In genomic region chr13:49467585-49467984, GRCm38 (mm10) we compare ENCODE assay signal across 23 mouse cellular contexts. TPM values are rescaled to one million over a fixed set of nuclear protein-coding genes. Genes with fewer than 3 reads are reported as not detected.
DNase-seq lines count a peak whose midpoint lies in the region; ATAC-seq and TF ChIP-seq lines count a peak whose summit lies in the region.
"Had no signal": no experiment of that assay in that cellular context is flagged by ENCODE, and none has a peak within 500 bp of the region (broad histone marks: within the 10 kb centered on the region; RNA-seq: fewer than 3 reads in every experiment).

No protein-coding gene starts in this region.

- H3K4me3 ChIP-seq in hindbrain, embryonic 12.5 days: no peak overlapping the region
- H3K4me3 ChIP-seq in hindbrain, embryonic 14.5 days (replicated peaks; ENCODE audit: low read length): no peak overlapping the region
- no peak overlapping the region for H3K4me3 ChIP-seq in limb, embryonic 14.5 days (replicated peaks; ENCODE audit: low read length)
- H3K4me3 ChIP-seq: forebrain, embryonic 12.5 days; hindbrain, embryonic 15.5 days; midbrain, embryonic 10.5 days had no signal

- in situ Hi-C loops in Patski (cut with MboI; ENCODE audit: low pct_unique_long_range_greater_than_20kb): no loop called here

- WGBS in hindbrain, embryonic 12.5 days: 76% methylated on average over 2 of the region's 2 CpGs
- 77% methylated on average over 2 of the region's 2 CpGs for WGBS in hindbrain, embryonic 14.5 days
- 35% methylated on average over 2 of the region's 2 CpGs for WGBS in limb, embryonic 14.5 days

- POLR2A ChIA-PET in Patski (lab: Charles Lee): interaction anchor here (1.2 kb wide), 1 partner anchor 9 kb away, joined by 3 read pairs; no protein-coding TSS in a partner anchor

- TF ChIP-seq CTCF in Patski (IDR thresholded peaks at IDR 0.05): no peak

- intact Hi-C loops in left cerebral cortex, postnatal 10 days (cut with DNase I): no loop called here

- peak overlapping the region; percentile 61; the same call in 1 of the 2 replicates for H3K27ac ChIP-seq in hindbrain, embryonic 12.5 days
- H3K27ac ChIP-seq in hindbrain, embryonic 14.5 days: no peak overlapping the region
- H3K27ac ChIP-seq in limb, embryonic 14.5 days (replicated peaks; ENCODE audit: low read depth, low read length): peak overlapping the region; percentile 89
- H3K27ac ChIP-seq: forebrain, embryonic 12.5 days; hindbrain, embryonic 15.5 days; midbrain, embryonic 10.5 days had no signal

- H3K9me3 ChIP-seq in hindbrain, embryonic 12.5 days (replicated peaks): no peaks in the 10 kb centered on the region
- H3K9me3 ChIP-seq in hindbrain, embryonic 14.5 days (ENCODE audit: control insufficient read depth, low read length): no peaks in the 10 kb centered on the region
- no peaks in the 10 kb centered on the region for H3K9me3 ChIP-seq in limb, embryonic 14.5 days (ENCODE audit: control insufficient read depth, low read length)
- H3K9me3 ChIP-seq: forebrain, embryonic 12.5 days; G1E; hindbrain, embryonic 15.5 days; midbrain, embryonic 10.5 days had no signal

- no peak for TF ChIP-seq POLR2A in limb, embryonic 14.5 days (IDR thresholded peaks at IDR 0.05; ENCODE audit: borderline replicate concordance, extremely low read depth, insufficient read depth, insufficient read length)

- H3K4me1 ChIP-seq in hindbrain, embryonic 12.5 days: peaks cover 3% of the 10 kb centered on the region; the same call in 1 of the 2 replicates
- H3K4me1 ChIP-seq in hindbrain, embryonic 14.5 days (replicated peaks; ENCODE audit: control insufficient read depth, insufficient read depth, low read length): no peaks in the 10 kb centered on the region
- peaks cover 28% of the 10 kb centered on the region for H3K4me1 ChIP-seq in limb, embryonic 14.5 days (ENCODE audit: control insufficient read depth, insufficient read depth, low read length)
- H3K4me1 ChIP-seq: forebrain, embryonic 12.5 days; hindbrain, embryonic 15.5 days had no signal

- no peak overlapping the region for H3K9ac ChIP-seq in hindbrain, embryonic 12.5 days
- H3K9ac ChIP-seq in hindbrain, embryonic 14.5 days: no peak overlapping the region
- H3K9ac ChIP-seq in limb, embryonic 14.5 days (ENCODE audit: low read depth, low read length, severe bottlenecking): no peak overlapping the region
- H3K9ac ChIP-seq: forebrain, embryonic 12.5 days; hindbrain, embryonic 15.5 days; liver, postnatal 0 days had no signal

- 0 out of 2 replicates have a peak, but pooled peaks have one; percentile 35 for ATAC-seq in hindbrain, embryonic 12.5 days (ENCODE audit: low FRiP score)
- no peak for ATAC-seq in hindbrain, embryonic 14.5 days (ENCODE audit: low FRiP score)
- ATAC-seq in Patski: peak; percentile 67
- ATAC-seq in limb, embryonic 14.5 days (ENCODE audit: low FRiP score, low read depth): peak; percentile 50; the same call in 1 of the 2 replicates
- ATAC-seq: liver, postnatal 0 days had no signal

- peaks cover 26% of the 10 kb centered on the region for H3K36me3 ChIP-seq in hindbrain, embryonic 12.5 days
- H3K36me3 ChIP-seq in hindbrain, embryonic 14.5 days (replicated peaks; ENCODE audit: control insufficient read depth, insufficient read depth): peaks cover 31% of the 10 kb centered on the region
- H3K36me3 ChIP-seq in limb, embryonic 14.5 days (ENCODE audit: control insufficient read depth, insufficient read depth, low read length): peaks cover 9% of the 10 kb centered on the region

- CTCF ChIA-PET in Patski (lab: Charles Lee): interaction anchor here (1.7 to 3.9 kb wide), 2 partner anchors 8 to 11 kb away, joined by 6 to 21 read pairs; no protein-coding TSS in a partner anchor

- DNase-seq in hindbrain, embryonic 14.5 days (ENCODE audit: low spot score): no peak
- DNase-seq in Patski (ENCODE audit: low read depth, low spot score) (no peak), adipocyte (ENCODE audit: low spot score) (no peak)
- DNase-seq in embryo, embryonic 9.5 days (ENCODE audit: extremely low spot score): peak; percentile 6
- peak; percentile 34 for DNase-seq in limb, embryonic 14.5 days (ENCODE audit: low spot score)
- no peak for DNase-seq in left cerebral cortex, postnatal 10 days (ENCODE audit: extremely low spot score in 1 of 2, low spot score in 2 of 2)
- no peak for DNase-seq in urinary bladder, postnatal 4 days (ENCODE audit: low spot score in 2 of 2)
- DNase-seq: cerebellum, adult 11 months; cerebellum, postnatal 14 days; gastrocnemius, postnatal 25 days; kidney, adult 2 months; kidney, postnatal 36 days; layer of hippocampus, postnatal 36 days; left cerebral cortex, postnatal 4 days; liver, postnatal 0 days; thymus, postnatal 4 days had no signal

- H3K4me2 ChIP-seq in hindbrain, embryonic 12.5 days (replicated peaks): no peak overlapping the region
- no peak overlapping the region for H3K4me2 ChIP-seq in hindbrain, embryonic 14.5 days (replicated peaks)
- no peak overlapping the region for H3K4me2 ChIP-seq in limb, embryonic 14.5 days (replicated peaks; ENCODE audit: low read depth, low read length, severe bottlenecking)
- H3K4me2 ChIP-seq: forebrain, embryonic 12.5 days; hindbrain, embryonic 15.5 days had no signal

- H3K27me3 ChIP-seq in hindbrain, embryonic 12.5 days: no peaks in the 10 kb centered on the region
- H3K27me3 ChIP-seq in hindbrain, embryonic 14.5 days (ENCODE audit: control insufficient read depth, insufficient read depth, low read length): no peaks in the 10 kb centered on the region
- H3K27me3 ChIP-seq in Patski: no peaks in the 10 kb centered on the region
- no peaks in the 10 kb centered on the region for H3K27me3 ChIP-seq in limb, embryonic 14.5 days (ENCODE audit: control insufficient read depth, insufficient read depth, low read length)
- H3K27me3 ChIP-seq: forebrain, embryonic 12.5 days; hindbrain, embryonic 15.5 days had no signal

RNA-seq across cellular contexts. Expression of gene Tes3-ps, which starts 25.5 kb away (rescaled TPM):
- polyA plus RNA-seq in hindbrain, embryonic 12.5 days (2016; fragmentation: Nextera tagmentation; extraction: Ambion mirVana): 0.79 and 1.3 TPM in 2 replicates
- 0.50 and 0.96 TPM in 2 replicates for polyA plus RNA-seq in hindbrain, embryonic 14.5 days (2014; fragmentation: Nextera tagmentation; extraction: Ambion mirVana)
- polyA plus RNA-seq in Patski (2021): 5.1 TPM
- polyA plus RNA-seq in limb, embryonic 14.5 days (2012; rRNA removed): 0.15 and 0.20 TPM in 2 replicates
- polyA plus RNA-seq in limb, embryonic 14.5 days (2014; fragmentation: Nextera tagmentation; extraction: Ambion mirVana): 0.58 and 0.91 TPM in 2 replicates
- total RNA-seq in left cerebral cortex, postnatal 10 days (2021): 1 to 10 TPM; 1.4 to 1.6 TPM
- polyA plus RNA-seq: kidney, adult 2 months had no signal

RNA-seq across cellular contexts. Expression of gene Ecm2, which starts 37.0 kb away (rescaled TPM):
- polyA plus RNA-seq in hindbrain, embryonic 12.5 days (2016; fragmentation: Nextera tagmentation; extraction: Ambion mirVana): 1.4 TPM in 2 replicates
- polyA plus RNA-seq in hindbrain, embryonic 14.5 days (2014; fragmentation: Nextera tagmentation; extraction: Ambion mirVana): 1.7 and 2.2 TPM in 2 replicates
- polyA plus RNA-seq in Patski (2021): 0.10 TPM
- 3.4 and 4.6 TPM in 2 replicates for polyA plus RNA-seq in limb, embryonic 14.5 days (2012; rRNA removed)
- polyA plus RNA-seq in limb, embryonic 14.5 days (2014; fragmentation: Nextera tagmentation; extraction: Ambion mirVana): 2.5 and 2.8 TPM in 2 replicates
- 1 to 10 TPM; 1.3 to 1.9 TPM for total RNA-seq in left cerebral cortex, postnatal 10 days (2021)
- total RNA-seq: monocyte, adult 5-6 weeks; neutrophil, adult 5-6 weeks had no signal

RNA-seq across cellular contexts. Expression of gene Ippk, which starts 46.5 kb away (rescaled TPM):
- 16.5 and 17.3 TPM in 2 replicates for polyA plus RNA-seq in hindbrain, embryonic 12.5 days (2016; fragmentation: Nextera tagmentation; extraction: Ambion mirVana)
- 13.4 and 13.7 TPM in 2 replicates for polyA plus RNA-seq in hindbrain, embryonic 14.5 days (2014; fragmentation: Nextera tagmentation; extraction: Ambion mirVana)
- 14.1 TPM for polyA plus RNA-seq in Patski (2021)
- 9.0 and 9.8 TPM in 2 replicates for polyA plus RNA-seq in limb, embryonic 14.5 days (2012; rRNA removed)
- 14.3 and 14.5 TPM in 2 replicates for polyA plus RNA-seq in limb, embryonic 14.5 days (2014; fragmentation: Nextera tagmentation; extraction: Ambion mirVana)
- total RNA-seq in left cerebral cortex, postnatal 10 days (2021): 10 to 100 TPM; 12.7 to 13.8 TPM

Comparison
In these comparisons a context has a peak if more than half of its experiments do, and no peak if none do; other contexts are left out.
1. DNase-seq: peak in embryo, embryonic 9.5 days (single experiment) and limb, embryonic 14.5 days (single experiment); none in hindbrain, embryonic 14.5 days (single experiment), Patski (single experiment), left cerebral cortex, postnatal 10 days (0 of 2), urinary bladder, postnatal 4 days (0 of 2) and adipocyte (single experiment).